Mouse (Mus musculus) heart, postnatal 36 days (tissue): ENCODE results near the gene Dyrk1a. TPM values are rescaled to one million over a fixed set of nuclear protein-coding genes. Genes with fewer than 3 reads are reported as not detected.

Source experiments
- DNase-seq, 2 experiments: peaks; one replicate each; pipeline ENCODE4 v3.0.0; 2021 to 2022
- intact Hi-C: fragments of 180-260 bp; cut with DNase I; formaldehyde crosslinking; loops from one replicate; pipeline ENCODE4 v1.15.1; 2025
- total RNA-seq, 2 experiments: library from RNA; stranded (reverse); gene quantifications; 2 replicates each; pipeline ENCODE4 v1.2.3; 2021

The Dyrk1a gene
- total RNA-seq, 2 experiments from 2014 or later, result 64.4 to 71.8 TPM

- intact Hi-C loops, result no loop called here
These were observed 55.8 kb downstream of the Dyrk1a start for GRCm38 (mm10) chr16:94625639-94626038.

GRCm38 (mm10) chr16:94627736-94628135 lies 57.9 kb downstream of the Dyrk1a start:
- no peak for DNase-seq
- intact Hi-C loops, result no loop called here

More at GRCm38 (mm10) chr16:94625639-94626038, 55.8 kb downstream of the Dyrk1a start:
- no peak for DNase-seq

- DNase-seq, result no peak
- intact Hi-C loops, result no loop called here
These were observed 59.3 kb downstream of the Dyrk1a start for GRCm38 (mm10) chr16:94628976-94629729.

GRCm38 (mm10) chr16:94631984-94632383 lies 62.2 kb downstream of the Dyrk1a start:
- DNase-seq, result no peak
- intact Hi-C loops, result loop anchor here (2.0 kb wide), 1 partner anchor 15 kb away; no protein-coding TSS in a partner anchor

GRCm38 (mm10) chr16:94632424-94632963 lies 62.7 kb downstream of the Dyrk1a start:
- intact Hi-C loops, result no loop called here
- no peak for DNase-seq

- intact Hi-C loops, result no loop called here
- no peak for DNase-seq
These were observed 63.2 kb downstream of the Dyrk1a start for GRCm38 (mm10) chr16:94633012-94633411.

GRCm38 (mm10) chr16:94637423-94637822 lies 67.6 kb downstream of the Dyrk1a start:
- no peak for DNase-seq
- intact Hi-C loops, result no loop called here

GRCm38 (mm10) chr16:94641799-94642198 lies 72.0 kb downstream of the Dyrk1a start:
- no peak for DNase-seq
- intact Hi-C loops, result no loop called here

GRCm38 (mm10) chr16:94647153-94647552 lies 77.3 kb downstream of the Dyrk1a start:
- no peak for DNase-seq

GRCm38 (mm10) chr16:94647925-94648324 lies 78.1 kb downstream of the Dyrk1a start:
- intact Hi-C loops, result loop anchor here (2.0 kb wide), 1 partner anchor 17 kb away; no protein-coding TSS in a partner anchor
- no peak for DNase-seq

More at GRCm38 (mm10) chr16:94647153-94647552, 77.3 kb downstream of the Dyrk1a start:
- intact Hi-C loops, result loop anchor here (2.0 kb wide), 1 partner anchor 16 kb away; no protein-coding TSS in a partner anchor

GRCm38 (mm10) chr16:94649861-94650260 lies 80.1 kb downstream of the Dyrk1a start:
- no peak for DNase-seq
- intact Hi-C loops, result no loop called here

- intact Hi-C loops, result no loop called here
- no peak for DNase-seq
These were observed 82.4 kb downstream of the Dyrk1a start for GRCm38 (mm10) chr16:94652091-94652713.

- intact Hi-C loops, result no loop called here
- no peak for DNase-seq
These were observed 85.3 kb downstream of the Dyrk1a start for GRCm38 (mm10) chr16:94655083-94655482.

- intact Hi-C loops, result no loop called here
These were observed 87.1 kb downstream of the Dyrk1a start for GRCm38 (mm10) chr16:94656891-94657290.

GRCm38 (mm10) chr16:94659394-94659793 lies 89.6 kb downstream of the Dyrk1a start:
- DNase-seq, result no peak
- intact Hi-C loops, result no loop called here

More at GRCm38 (mm10) chr16:94656891-94657290, 87.1 kb downstream of the Dyrk1a start:
- no peak for DNase-seq

GRCm38 (mm10) chr16:94660221-94660620 lies 90.4 kb downstream of the Dyrk1a start:
- no peak for DNase-seq
- intact Hi-C loops, result no loop called here

GRCm38 (mm10) chr16:94667557-94667956 lies 97.7 kb downstream of the Dyrk1a start:
- no peak for DNase-seq
- intact Hi-C loops, result no loop called here

- DNase-seq, result no peak
- intact Hi-C loops, result loop anchor here (5.0 kb wide), 1 partner anchor 159 kb away; no protein-coding TSS in a partner anchor
These were observed 101.5 kb downstream of the Dyrk1a start for GRCm38 (mm10) chr16:94671313-94671712.

- intact Hi-C loops, result no loop called here
- DNase-seq, result no peak
These were observed 111.1 kb downstream of the Dyrk1a start for GRCm38 (mm10) chr16:94680924-94681323.

- intact Hi-C loops, result no loop called here
- DNase-seq, result no peak
These were observed 112.0 kb downstream of the Dyrk1a start for GRCm38 (mm10) chr16:94681760-94682159.

- intact Hi-C loops, result no loop called here
- no peak for DNase-seq
These were observed 114.2 kb downstream of the Dyrk1a start for GRCm38 (mm10) chr16:94683960-94684359.
